Mouse (Mus musculus) telencephalon, adult 2 months (tissue): ENCODE results near the gene Wbp1l.

Source experiments
- DNase-seq: peaks from one replicate; pipeline ENCODE4 v3.0.0-alpha.2; 2011; ENCODE audit warnings: low read depth, low spot score

Wbp1l gene

DNA sequence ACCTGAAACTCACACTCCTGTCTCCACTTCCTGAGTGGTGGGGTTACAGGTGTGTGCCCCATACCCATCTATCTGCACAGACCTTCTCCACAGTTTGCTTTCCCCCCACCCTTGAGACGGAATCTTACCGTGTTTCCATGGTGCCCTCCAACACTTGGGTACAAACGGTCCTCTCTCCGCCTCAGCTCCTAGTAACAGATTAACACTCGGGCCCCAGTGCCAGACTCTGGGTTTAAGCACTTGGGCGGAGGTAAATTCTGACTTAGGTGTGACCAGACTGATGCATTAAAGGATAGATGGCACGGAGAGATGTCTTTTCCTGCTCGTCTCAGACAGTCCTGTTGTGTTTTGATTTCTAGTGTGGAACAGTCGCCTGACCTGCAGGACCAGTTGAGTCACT, 102.3 kb downstream of the Wbp1l start:
- no peak for DNase-seq

DNA sequence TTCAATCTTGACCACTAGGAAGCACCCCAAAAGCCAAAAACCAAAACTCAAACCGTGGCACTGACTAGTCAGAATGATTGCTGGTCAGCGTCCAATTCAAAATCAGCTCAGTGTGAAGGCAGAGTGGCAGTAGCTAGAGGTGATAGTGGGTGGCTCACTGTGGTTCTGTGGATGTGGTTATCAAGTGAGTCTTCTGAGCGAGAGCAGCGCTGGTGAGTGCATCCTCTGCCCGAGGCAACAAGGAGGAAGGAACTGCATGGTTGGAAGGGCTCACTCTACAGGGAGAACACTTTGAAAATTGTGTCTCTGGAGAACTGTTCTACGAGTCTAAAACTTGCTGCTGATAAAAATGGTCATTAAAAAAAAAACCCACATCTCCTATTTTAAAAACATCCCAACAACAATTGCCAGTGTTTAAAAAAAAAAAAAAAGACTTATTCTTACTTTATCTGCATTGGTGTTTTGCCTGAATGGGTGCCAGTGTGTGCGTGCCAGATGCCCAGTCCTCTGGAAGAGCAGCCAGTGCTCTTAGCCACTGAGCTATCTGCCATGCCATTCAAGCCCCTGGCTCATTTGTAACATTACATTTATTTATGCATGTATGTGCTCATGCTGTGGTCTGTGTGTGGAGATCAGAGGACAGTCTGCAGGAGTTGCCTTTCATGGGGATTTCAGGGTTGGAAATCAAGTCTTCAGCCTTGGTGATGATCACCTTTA, 107.1 kb downstream of the Wbp1l start:
- DNase-seq = no peak

DNA sequence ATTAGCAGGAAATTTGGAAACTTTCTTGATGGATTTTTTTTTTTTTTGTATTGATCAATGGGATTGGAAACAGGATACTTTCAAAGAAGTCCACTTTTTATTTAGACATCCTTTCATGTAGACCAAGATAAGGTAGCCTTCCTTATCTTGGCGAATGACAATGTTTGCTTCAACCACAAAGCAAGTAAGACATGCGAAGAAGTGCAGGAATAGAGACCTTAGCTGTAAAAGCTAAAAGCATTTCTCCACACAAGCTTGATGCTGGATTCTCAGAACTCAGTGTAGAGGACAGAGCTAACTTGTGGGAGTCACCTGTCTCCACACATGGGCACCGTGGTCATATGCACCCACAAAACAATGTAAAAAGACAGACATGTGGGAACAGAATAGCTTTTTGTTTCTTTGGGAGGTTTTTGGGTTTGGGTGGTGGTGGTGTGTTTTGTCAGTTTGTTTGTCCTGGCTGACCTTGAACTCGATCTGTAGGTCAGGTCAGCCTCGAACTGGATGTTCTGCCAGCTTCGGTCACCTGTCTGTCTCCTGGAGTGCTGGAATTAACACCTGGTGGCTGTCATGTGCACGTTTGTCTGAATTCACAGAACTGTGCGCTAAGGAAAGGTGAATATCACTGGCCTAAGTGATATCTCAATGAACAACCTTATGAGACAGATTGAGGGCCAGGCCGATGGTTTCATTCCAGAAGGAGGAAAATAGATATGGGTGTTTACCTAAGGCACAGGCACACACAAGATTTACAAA, 107.8 kb downstream of the Wbp1l start:
- DNase-seq = no peak
